Mouse (Mus musculus): ENCODE measurements around the gene Haghl. TPM values are rescaled to one million over a fixed set of nuclear protein-coding genes. Genes with fewer than 3 reads are reported as not detected.

Haghl gene
- total RNA-seq, 2 experiments from 2014 or later = 140 to 157 TPM

DNA sequence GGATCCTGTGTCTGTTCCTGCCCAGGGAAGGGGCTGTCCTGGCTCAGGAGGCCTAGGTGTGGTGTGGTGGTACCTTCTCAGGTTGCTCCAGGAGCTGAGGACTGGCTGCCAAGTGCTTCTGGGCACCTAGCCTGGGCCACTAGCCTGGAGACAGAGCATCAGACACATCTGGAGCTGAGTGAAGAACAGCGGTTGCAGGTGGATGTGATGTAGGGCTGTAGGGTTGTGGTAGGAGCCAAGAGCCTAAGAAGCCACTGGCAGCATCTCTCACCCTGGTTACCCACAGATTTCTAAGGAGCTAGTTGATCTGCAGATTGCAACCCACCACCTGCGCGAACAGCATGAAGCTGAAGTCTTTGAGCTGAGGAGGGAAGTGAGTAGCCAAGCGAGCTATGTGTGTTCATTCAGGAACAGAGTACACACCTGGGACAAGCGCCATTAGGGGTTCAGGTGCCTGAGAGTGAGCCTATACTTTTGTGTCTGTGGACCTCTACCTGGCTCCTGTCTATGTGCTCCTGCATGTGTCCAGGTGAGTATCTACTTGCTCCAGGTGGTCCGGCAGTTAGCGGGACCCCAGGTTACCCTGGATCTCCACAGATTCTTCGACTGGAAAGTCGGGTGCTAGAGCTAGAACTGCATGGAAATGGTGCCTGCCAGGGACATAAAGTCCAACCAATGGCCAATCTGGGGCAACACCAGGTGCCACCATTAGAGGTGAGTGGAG, 1.5 kb upstream of the Haghl start:
- no peak for DNase-seq (ENCODE audit: low spot score in 2 of 2)

GRCm38 (mm10) chr17:25786280-25786679, 807 bp upstream of the Haghl start, which contains the start of gene Ccdc78:
Ccdc78 (plus strand) TSS chr17:25786580.
- DNase-seq (ENCODE audit: low spot score in 2 of 2) = no peak

GRCm38 (mm10) chr17:25783861-25784574, 1.5 kb downstream of the Haghl start:
- DNase-seq (ENCODE audit: low spot score in 2 of 2) = peak in 1 of 2 experiments; percentile 12

- no peak for DNase-seq (ENCODE audit: low spot score in 2 of 2)
Observed at GRCm38 (mm10) chr17:25783086-25783485, 2.4 kb downstream of the Haghl start.

GRCm38 (mm10) chr17:25781339-25781738, 4.1 kb downstream of the Haghl start:
- no peak for DNase-seq (ENCODE audit: low spot score in 2 of 2)

GRCm38 (mm10) chr17:25777948-25778347, 7.5 kb downstream of the Haghl start:
- DNase-seq (ENCODE audit: low spot score in 2 of 2) = no peak

DNA sequence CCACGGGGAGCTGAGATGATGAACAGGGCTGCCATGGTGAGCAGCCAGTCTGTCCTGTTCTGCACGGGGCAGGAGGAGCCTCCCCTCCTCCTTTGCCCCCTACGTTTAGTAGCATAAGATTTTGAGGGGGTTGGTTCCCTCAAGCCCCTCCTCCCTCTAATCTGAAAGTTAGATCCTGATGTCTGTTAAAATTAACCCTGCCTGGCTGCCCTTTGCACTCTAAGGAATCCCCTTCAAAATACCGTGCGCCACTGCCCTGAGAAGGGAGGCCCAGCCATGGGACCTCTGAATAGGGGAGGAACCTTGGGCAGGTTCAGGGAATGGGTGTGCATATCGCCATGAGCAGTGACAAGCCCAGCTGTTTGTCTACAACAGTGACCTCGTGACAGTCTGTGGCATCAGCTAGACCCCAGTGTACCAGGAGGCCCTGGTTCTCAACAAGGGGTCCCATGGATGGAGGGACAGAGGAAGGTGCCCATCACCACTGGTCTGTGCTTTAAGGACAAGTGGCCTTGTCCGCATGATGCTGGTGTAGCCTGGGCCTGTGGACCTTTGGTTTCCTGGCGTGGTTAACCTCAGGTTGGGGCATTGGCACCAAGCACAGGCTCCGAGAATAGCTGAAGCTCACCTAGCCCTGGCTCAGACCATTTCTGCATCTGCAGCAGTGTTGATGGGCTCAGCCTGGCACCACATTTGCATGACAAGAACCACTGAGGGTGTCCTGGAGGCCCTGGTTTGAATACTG, 10.0 kb downstream of the Haghl start:
- DNase-seq (ENCODE audit: low spot score in 2 of 2) = no peak

DNA sequence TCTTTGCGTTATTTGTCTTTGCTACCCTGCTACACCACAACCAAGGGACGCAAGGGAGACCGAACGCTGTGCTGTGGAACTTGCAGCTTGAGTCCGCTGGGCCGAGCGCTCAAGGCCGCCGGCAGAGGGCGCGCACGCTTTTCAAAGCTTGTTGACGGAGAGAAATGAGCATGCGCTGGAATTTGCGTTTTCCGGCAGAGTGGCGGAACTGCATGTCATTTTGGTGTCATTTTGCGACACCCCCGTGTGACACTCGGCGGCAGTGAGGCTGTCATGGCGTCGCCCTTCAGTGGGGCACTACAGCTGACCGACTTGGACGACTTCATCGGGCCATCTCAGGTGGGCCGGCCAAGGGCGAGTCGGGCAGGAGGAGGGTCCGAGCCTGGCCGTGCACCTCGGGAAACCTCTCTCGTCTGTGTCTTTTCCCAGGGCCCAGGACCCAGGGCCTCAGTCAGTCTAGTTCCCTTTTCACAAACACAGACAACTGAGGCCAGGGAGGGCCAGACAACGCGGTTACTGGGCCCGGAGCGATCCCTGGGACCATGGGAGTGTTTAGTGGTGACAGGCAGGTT, 11.8 kb downstream of the Haghl start, which contains the start of gene Narfl:
TSS of gene Narfl (plus strand) at position 228 of the 572 bp plus-strand sequence.
- peak; percentile 99 for DNase-seq (ENCODE audit: low spot score in 2 of 2)

- no peak for DNase-seq (ENCODE audit: low spot score in 2 of 2)
Observed at GRCm38 (mm10) chr17:25769331-25769730, 16.1 kb downstream of the Haghl start.

DNA sequence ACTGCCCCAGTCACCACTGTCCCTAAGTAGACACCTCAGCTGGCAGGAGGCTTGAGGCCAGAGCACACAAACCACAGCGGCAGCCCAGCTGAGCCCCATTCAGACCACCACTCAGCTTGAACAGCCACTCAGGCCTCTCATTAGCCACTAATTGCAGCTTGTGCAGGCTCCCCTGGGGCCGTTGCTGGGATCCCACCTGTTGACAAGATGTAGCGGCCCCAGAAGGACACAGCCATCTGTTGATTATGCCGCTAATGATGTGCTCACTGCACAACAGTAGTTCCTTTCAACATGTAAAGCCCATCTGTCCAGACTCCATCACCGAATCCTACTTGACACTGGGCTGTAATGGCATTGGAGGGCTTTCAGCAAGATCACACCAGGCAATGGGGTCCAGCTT, 19.6 kb downstream of the Haghl start:
- no peak for DNase-seq (ENCODE audit: low spot score in 2 of 2)

GRCm38 (mm10) chr17:25762591-25762990, 22.9 kb downstream of the Haghl start:
- no peak for DNase-seq (ENCODE audit: low spot score in 2 of 2)

GRCm38 (mm10) chr17:25761561-25761970, 23.9 kb downstream of the Haghl start:
- no peak for DNase-seq (ENCODE audit: low spot score in 2 of 2)

- no peak for DNase-seq (ENCODE audit: low spot score in 2 of 2)
Observed at GRCm38 (mm10) chr17:25760148-25760547, 25.3 kb downstream of the Haghl start.

DNA sequence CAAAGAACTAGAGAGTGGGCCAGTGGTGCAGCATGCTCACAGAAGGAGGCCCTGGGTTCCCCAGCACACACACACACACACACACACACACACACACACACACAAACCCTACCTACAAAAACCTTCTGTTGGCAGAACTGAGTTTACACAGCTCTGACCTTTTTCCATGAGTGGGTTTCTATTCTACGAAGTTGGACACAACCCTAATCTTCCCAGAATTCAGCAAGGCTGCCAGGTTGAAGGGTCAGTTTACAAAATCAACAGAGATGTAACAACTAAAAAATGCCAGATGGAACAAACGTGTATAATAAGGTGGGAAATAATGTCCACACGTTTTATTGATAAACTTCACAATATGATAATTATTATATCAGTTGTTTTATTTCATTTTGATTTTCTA, 27.8 kb downstream of the Haghl start:
- DNase-seq (ENCODE audit: low spot score in 2 of 2) = no peak

GRCm38 (mm10) chr17:25756378-25757242, 28.9 kb downstream of the Haghl start:
- no peak for DNase-seq (ENCODE audit: low spot score in 2 of 2)

DNA sequence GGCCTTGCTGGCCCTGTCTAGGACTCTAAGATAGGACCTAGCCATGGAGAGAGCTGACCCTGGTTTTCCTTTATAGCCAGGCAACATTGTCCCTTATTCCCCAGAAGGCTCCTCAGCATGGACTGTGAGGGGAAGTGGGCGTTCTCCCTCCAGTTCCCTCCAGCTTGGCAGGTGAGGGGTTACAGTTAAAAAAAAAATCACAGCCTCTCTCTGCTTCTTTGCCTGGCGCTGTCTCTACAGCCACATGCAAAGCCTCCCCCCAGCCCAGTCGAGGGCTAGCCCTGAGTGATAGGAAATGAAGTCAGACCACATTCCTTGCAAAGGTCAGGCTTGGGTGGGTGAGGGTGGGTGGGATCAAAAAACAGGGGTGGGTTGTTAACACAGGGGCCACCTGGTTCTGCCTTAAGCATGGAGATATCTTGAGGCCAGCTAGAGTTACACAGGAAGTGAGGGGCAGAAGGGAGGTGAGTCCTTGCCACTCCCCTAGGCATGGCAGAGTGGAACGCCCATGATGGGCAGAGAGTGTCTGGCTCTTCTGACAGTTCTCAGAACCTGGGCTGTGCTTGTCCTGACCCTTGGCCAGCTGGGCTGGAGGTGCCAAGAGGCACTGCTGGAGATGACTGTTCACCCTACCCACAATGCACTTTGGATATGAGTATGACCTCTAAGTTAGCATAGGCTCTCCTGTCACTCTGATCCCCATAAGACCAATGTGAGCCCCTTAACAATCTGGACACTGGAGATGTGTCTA, 29.7 kb downstream of the Haghl start:
- no peak for DNase-seq (ENCODE audit: low spot score in 2 of 2)

DNA sequence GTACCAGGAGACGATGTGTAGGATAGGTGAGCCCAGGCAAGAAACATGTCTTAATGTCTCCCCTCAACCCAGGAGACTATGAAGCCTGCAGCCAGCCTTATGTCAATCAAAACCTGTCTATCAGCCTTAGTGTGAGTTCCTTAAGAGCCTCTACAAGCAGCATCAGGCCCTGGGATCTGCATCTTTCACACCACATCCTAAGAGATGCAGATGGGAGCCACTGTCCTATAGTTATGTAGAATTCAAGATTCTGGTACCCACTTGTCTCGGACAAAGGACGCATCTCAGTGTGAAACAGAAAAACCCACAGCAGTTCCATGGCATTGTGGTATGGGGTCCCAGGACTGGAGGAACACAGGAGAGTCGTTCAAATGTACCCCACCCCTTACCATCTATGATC, 30.4 kb downstream of the Haghl start:
- no peak for DNase-seq (ENCODE audit: low spot score in 2 of 2)

- no peak for DNase-seq (ENCODE audit: low spot score in 2 of 2)
Observed at GRCm38 (mm10) chr17:25754241-25754640, 31.2 kb downstream of the Haghl start, which contains the start of gene Msln. Msln (minus strand) TSS chr17:25754378.

GRCm38 (mm10) chr17:25751446-25751845, 34.0 kb downstream of the Haghl start:
- peak; percentile 60 to 63 for DNase-seq (ENCODE audit: low spot score in 2 of 2)

DNA sequence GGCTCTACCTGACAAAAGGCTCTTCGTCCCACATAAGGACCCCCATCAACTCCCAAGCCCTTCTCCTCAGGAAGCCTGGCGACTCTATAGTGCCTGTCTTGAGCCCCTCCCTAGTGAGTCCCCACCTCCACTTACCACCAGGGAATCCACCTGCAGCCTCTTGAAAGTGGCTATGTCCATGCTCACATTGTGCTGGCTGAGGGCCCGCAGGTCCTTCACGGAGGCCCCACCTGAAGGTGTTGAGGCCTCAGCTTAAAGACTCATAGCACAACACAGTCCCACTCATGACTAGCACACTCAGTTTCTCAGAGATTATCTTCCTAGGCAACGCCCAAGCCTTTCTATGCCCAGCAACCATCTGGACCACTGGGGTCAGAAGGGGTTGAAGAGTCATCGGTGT, 36.2 kb downstream of the Haghl start:
- no peak for DNase-seq (ENCODE audit: low spot score in 2 of 2)
